Mouse (Mus musculus): ENCODE results near the gene Ciart.
"Not testable (repeated sequence)": the region's sequence is repeated elsewhere in the genome, so short reads cannot be mapped to it uniquely, and the experiment has no call there.

The Ciart gene

GRCm38 (mm10) chr3:95901616-95902372, 19.7 kb upstream of the Ciart start:
- DNase-seq (ENCODE audit: extremely low spot score, low spot score), result no peak

- DNase-seq (ENCODE audit: extremely low spot score, low spot score), result no peak
Measured at GRCm38 (mm10) chr3:95899800-95900524, 17.9 kb upstream of the Ciart start.

GRCm38 (mm10) chr3:95895501-95895900, 13.4 kb upstream of the Ciart start:
- not testable (repeated sequence) for DNase-seq (ENCODE audit: extremely low spot score, low spot score)

- peak; percentile 66 for DNase-seq (ENCODE audit: extremely low spot score, low spot score)
Measured at GRCm38 (mm10) chr3:95894317-95895160, 12.5 kb upstream of the Ciart start.

GRCm38 (mm10) chr3:95893606-95894316, 11.7 kb upstream of the Ciart start, which contains the start of gene Aph1a:
Gene Aph1a, plus strand, starts transcription at chr3:95893969.
- DNase-seq (ENCODE audit: extremely low spot score, low spot score), result peak; percentile 87

DNA sequence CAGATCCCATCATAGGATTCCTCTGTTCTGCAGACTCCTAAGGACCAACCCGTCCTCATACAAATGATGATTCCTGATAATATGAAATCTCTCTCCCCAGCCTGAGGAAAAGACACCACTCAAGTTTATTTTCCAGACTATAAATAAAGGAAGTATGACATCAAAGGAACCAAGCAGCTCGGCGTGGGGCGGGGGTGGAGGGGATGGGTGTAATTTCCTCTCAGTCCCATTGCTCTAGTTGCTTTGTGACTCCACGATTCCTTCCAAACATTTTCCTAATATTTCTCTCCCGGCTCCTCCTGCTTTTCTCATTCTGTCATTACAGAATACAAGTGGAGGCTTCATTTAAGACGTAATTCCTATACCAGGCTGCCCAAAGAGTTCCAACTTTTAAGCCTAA, 11.1 kb upstream of the Ciart start:
- no peak for DNase-seq (ENCODE audit: extremely low spot score, low spot score)

DNA sequence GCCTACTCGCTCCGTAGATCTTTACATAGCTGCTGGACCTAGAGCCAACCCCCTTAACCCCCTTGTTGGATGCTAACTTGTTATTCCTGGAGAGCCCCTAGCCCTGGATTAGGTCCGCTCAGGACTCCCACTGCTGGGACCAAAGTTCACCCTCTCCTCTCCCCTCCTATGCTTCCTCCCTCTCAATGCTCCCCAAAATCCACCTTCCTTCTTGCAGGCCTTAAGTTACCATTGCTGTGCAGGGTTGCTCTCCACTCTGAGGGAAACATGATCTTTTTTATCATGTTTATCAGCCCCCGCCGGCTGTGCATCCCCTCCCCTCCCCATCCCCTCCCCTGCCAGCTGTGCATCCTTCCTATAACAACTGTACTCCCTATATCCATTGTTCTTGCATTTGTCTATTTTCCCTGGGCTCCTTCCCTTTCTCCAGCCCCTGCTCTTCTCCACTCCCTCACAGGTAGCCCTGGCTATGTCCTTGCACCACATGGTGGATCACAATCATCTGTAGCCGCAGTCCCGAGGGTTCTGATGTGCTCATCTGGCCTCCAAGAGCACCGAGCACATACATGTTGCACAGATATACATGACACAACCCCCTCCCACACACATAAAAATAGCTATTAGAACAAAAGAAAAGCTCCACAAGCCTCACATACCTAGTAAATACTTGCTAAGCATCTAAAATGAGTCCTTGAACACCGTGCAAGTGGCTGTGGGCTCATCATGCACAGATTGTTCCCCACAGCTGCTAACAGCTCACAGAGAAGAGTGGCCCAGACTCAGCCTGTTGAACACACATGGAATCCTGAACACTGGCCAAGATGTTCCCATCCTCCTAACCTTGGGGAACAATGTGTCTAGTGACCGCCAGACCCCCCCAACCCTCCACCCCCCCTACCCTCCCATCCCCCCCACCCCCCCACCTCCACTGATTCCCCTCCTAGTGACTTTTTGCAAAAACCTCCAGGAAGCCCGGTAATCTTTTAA, 10.3 kb upstream of the Ciart start:
- no peak for DNase-seq (ENCODE audit: extremely low spot score, low spot score)

GRCm38 (mm10) chr3:95891211-95892065, 9.4 kb upstream of the Ciart start, which contains the start of gene BC028528:
Gene BC028528, minus strand, starts transcription at chr3:95892005.
- DNase-seq (ENCODE audit: extremely low spot score, low spot score), result peak; percentile 42

GRCm38 (mm10) chr3:95889664-95890063, 7.6 kb upstream of the Ciart start:
- no peak for DNase-seq (ENCODE audit: extremely low spot score, low spot score)

GRCm38 (mm10) chr3:95887596-95887995, 5.5 kb upstream of the Ciart start:
- no peak for DNase-seq (ENCODE audit: extremely low spot score, low spot score)

- no peak for DNase-seq (ENCODE audit: extremely low spot score, low spot score)
Measured at GRCm38 (mm10) chr3:95884400-95884799, 2.3 kb upstream of the Ciart start.

DNA sequence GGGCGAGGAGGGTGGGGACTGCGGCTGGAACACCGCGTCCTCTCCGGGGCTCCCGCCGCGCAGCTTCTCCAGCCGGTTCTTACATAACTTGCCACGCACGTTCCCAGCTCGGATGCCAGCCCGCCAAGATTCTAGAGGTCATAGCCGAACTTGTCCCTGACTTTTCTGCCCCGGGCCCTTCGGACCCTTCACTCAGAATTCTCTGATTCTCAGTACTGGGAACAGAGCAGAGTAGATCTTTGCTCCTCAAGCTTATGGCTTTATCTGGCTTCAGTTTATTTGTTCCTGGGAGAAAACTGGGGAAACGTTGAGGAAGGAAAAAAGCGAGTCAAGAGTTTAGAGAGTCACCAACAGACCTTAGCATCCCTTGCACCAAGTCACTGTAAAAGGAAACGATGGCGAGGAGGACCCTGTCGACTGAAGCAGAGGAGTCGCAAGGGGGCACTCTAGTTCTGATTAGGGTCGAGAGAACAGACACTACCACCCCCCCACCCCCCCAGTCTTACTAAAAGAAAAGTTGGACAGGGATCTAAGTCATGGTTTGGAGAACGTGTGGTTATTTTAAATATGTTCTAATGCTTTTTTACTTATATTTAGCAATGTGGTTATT, 870 bp upstream of the Ciart start:
- DNase-seq (ENCODE audit: extremely low spot score, low spot score), result peak; percentile 54

DNA sequence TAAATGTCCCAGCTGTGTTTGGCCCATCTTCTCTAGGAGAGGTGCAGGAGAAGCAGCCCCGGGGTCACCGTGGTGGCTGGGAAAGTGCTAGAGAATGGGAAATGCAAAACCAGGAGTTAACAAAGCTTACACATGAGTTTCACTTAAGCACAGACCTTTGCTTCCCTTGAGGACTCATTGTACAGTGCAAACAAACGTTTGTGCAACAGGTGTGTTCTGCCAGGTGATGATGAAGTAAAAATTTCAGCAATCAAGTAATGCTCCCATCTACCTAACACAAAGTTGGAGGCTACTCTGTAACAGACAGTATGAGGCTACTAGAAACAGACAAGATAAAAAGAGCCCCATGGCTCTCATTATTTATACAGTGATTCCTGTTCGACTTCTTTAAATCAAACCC, 3.0 kb downstream of the Ciart start:
- DNase-seq (ENCODE audit: extremely low spot score, low spot score), result no peak

DNA sequence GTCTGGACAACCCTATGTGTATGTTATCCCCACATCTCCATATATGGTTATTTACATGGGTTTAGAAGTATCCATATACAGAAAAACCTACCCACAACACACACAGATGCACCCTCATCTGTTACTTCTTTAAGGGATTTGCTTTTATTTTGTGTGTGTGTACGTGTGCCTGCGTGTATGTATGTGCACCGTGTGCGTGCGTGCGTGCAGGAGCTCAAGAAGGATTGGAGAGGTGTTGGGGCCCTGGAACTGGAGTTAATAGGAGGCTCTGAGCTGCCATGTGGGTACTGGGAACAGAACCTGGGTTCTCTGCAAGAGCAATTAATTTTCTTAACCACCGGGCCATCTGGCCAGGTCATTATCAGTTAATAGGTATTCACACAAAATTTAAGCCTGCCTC, 10.0 kb downstream of the Ciart start:
- no peak for DNase-seq (ENCODE audit: extremely low spot score, low spot score)

DNA sequence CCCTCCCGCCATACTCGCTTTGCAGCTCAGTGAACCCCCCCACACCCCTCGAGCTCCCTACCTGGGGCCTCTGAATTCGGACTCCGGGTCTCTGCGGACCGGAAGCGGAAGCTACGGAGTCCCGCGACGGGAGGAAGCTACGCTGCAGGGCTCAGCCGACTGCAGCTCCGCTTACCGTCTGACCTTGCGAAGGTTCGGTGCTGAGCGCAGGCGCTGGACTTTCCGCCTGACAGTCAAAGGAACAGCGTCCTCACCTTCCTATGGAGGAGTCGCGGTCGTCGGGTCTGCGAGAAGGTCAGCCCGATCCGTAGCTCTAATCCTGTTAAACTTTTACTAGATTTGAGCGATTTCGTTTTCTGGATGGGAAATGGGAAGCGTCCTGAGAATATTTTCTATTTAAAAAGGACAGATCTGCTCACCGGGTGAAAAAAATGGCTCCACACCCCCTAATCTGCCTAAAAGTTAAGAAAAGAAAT, 10.6 kb downstream of the Ciart start, which contains the start of gene Mrps21:
Mrps21 (minus strand) TSS at position 128 of the 476 bp plus-strand sequence.
- peak; percentile 83 for DNase-seq (ENCODE audit: extremely low spot score, low spot score)

DNA sequence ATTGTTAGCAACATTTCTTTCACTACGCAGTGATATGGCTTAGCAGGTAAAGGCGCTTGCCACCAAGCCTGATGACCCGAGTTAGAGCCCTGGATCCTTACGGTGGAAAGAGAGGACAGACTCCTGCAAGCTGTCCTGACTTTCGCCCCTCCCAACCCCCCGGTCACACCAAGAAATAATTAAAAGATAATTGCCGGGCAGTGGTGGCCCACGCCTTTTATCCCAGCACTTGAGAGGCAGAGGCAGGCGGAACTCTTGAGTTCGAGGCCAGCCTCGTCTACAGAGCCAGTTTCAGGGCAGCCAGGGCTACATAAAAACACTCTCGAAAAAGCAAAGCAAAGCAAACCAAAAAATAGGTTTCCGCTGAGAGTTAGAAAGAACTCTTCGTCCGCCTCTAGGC, 11.1 kb downstream of the Ciart start:
- no peak for DNase-seq (ENCODE audit: extremely low spot score, low spot score)

DNA sequence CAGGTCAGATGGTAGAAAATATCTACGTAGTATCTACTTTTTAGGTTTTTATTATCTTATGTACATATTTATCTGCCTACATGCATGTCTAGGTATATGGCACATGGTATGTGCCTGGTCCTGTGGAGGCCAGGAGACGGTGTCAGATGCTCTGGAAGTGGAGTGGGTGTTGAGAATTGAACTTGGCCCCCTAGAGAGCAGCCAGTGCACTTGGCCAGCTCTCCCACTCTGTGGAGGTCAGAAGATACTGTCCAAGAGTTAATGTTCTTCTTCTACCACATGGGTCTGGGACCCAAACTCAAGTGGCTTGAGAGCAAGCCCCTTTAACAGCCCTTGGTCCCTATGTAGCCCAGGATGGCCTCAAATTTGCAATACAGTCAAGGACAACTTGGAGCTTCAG, 14.6 kb downstream of the Ciart start:
- no peak for DNase-seq (ENCODE audit: extremely low spot score, low spot score)

GRCm38 (mm10) chr3:95866071-95866470, 16.0 kb downstream of the Ciart start:
- DNase-seq (ENCODE audit: extremely low spot score, low spot score), result no peak

Measured in neural tube, embryonic 10.5 days (tissue).